Mouse (Mus musculus) lung, embryonic 16.5 days (tissue): Measurements from ENCODE around the gene Tex264. TPM values are rescaled to one million over a fixed set of nuclear protein-coding genes. Genes with fewer than 3 reads are reported as not detected.

ENCODE experiments used
- ATAC-seq: fragments of 200-750 bp; cut with Nextera tagmentation; 2 replicates; pipeline ENCODE4 v1.8.0; 2017; ENCODE audit warnings: low read depth, mild to moderate bottlenecking, moderate library complexity
- H3K27ac ChIP-seq: fragments of 300-500 bp; sonication (generic); 2 replicates; pipeline ENCODE4 v1.5.1; 2014; ENCODE audit warnings: mild to moderate bottlenecking, control low read depth, low read length
- H3K27me3 ChIP-seq: fragments of 300-500 bp; sonication (generic); 2 replicates; pipeline ENCODE4 v1.6.1; 2014; ENCODE audit warnings: low read depth, low read length, mixed read lengths; ENCODE audit not compliant: control insufficient read depth, insufficient read depth
- H3K36me3 ChIP-seq: fragments of 300-500 bp; sonication (generic); 2 replicates; pipeline ENCODE4 v1.6.1; 2014; ENCODE audit warnings: low read length; ENCODE audit not compliant: control insufficient read depth, insufficient read depth
- H3K4me1 ChIP-seq: fragments of 300-500 bp; sonication (generic); replicated peaks from 2 replicates; pipeline ENCODE4 v1.6.1; 2014; ENCODE audit warnings: low read length, mixed read lengths; ENCODE audit not compliant: control insufficient read depth, insufficient read depth
- H3K4me2 ChIP-seq: fragments of 300-500 bp; sonication (generic); 2 replicates; pipeline ENCODE4 v1.6.1; 2014; ENCODE audit warnings: low read depth, low read length, control low read depth
- H3K4me3 ChIP-seq: fragments of 300-500 bp; sonication (generic); 2 replicates; pipeline ENCODE4 v1.5.1; 2014; ENCODE audit warnings: mild to moderate bottlenecking, low read length, control low read depth
- H3K9ac ChIP-seq: fragments of 300-500 bp; sonication (generic); 2 replicates; pipeline ENCODE4 v1.6.1; 2014; ENCODE audit warnings: low read length, control low read depth
- H3K9me3 ChIP-seq: fragments of 300-500 bp; sonication (generic); 2 replicates; pipeline ENCODE4 v1.6.1; 2016; ENCODE audit warnings: low read length; ENCODE audit not compliant: control insufficient read depth
- WGBS: fragments of 180-500 bp; shearing (Covaris S2); extraction: QIAGEN DNeasy Blood & Tissue Kit; methylation state at CpG from one replicate; pipeline ENCODE4 v1.1.7; 2014; 5-methylcytosine and 5-hydroxymethylcytosine counted together
- polyA plus RNA-seq: library from polyadenylated mRNA; unstranded; fragments of >200 nt; fragmentation: Nextera tagmentation; extraction: Ambion mirVana; gene quantifications from 2 replicates; pipeline ENCODE4 v1.2.1, GENCODE M21; 2015

Tex264 gene
- polyA plus RNA-seq, 1 experiment from 2014 or later: 53.4 TPM

DNA sequence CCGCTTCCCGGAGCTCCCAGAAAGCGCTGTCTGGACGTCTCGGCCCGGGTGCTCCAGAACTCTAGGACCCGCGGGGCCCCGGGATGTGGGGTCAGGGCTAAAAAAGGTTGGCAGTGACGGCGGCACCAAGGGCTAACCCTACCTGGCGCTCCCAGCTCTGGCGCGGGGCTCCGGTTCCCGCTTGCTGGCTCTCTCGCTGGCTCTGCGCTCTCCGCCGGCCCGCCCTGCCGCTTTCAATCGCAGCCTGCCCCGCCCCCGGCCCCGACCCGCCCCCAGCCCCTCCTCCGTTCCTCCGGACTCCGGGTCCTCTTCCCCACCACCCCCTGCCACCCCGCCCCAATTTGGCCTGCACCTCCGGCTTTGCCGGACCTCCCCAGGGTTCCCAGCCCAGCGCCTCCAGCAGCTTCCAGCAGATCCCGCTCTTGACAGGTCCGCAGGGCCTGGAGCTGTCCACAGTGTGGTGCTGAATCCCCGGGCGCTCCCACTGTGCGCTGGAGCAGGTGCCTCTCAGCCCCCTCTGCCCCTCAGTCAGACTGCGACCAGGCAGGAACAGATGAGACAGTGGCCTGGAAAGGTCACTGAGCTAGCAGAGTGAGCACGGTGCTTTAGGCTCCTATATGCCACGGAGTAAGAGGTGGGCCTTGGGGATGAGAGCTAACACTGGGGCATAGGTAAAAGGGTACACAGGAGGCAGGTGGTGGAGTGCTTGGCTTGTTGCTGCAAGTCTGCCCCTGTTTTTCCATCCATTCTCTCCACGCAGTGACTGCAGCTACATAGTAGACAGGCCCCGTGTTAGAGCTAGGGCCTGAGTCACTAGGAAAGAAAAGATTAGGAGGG is 29.6 kb downstream of the Tex264 start, which contains the start of gene Grm2:
Grm2 (minus strand) TSS at position 199 of the 837 bp plus-strand sequence.
- H3K9me3 ChIP-seq: no peaks in the 10 kb centered on the region
- 1% methylated on average over 29 of the region's 44 CpGs for WGBS
- peak; percentile 82 for ATAC-seq
- peak within 1 kb of the TSS; percentile 51 for H3K4me2 ChIP-seq
- H3K4me1 ChIP-seq: peaks cover 7% of the 10 kb centered on the region
- peaks cover 18% of the 10 kb centered on the region for H3K27me3 ChIP-seq
- no peak within 1 kb of the TSS for H3K27ac ChIP-seq
- peak within 1 kb of the TSS; percentile 32 for H3K4me3 ChIP-seq
- peaks cover 11% of the 10 kb centered on the region for H3K36me3 ChIP-seq
- H3K9ac ChIP-seq: no peak within 1 kb of the TSS

DNA sequence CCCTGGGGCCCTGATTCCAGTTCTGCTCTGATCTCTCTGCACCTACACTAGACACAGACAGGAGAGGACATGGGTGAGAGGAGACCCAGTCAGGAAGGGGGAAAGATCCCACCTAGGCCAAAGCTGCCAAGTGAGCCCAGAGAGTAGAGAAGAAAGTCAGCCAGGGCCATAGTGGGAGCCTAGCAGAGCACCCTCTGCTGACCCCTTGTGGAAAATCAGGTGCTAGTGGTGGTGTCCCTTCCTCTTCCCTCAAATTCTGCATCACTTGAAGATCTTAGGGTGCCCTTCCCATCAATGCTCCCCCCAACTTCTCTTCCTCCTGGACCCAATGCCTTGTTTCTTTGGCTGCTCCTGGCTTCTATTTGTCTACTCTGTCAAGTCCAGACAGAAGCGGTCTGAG is 33.0 kb downstream of the Tex264 start:
- Histone ChIP-seq H3K36me3 (peaks cover 1% of the 10 kb centered on the region; the same call in 1 of the 2 replicates), H3K4me2 (no peak overlapping the region), H3K9me3 (no peaks in the 10 kb centered on the region), H3K4me3 (no peak overlapping the region), H3K27me3 (peaks cover 18% of the 10 kb centered on the region), H3K4me1 (peaks cover 7% of the 10 kb centered on the region), H3K27ac (no peak overlapping the region), H3K9ac (no peak overlapping the region)
- WGBS: 59% methylated on average over 1 of the region's 1 CpGs
- no peak for ATAC-seq

DNA sequence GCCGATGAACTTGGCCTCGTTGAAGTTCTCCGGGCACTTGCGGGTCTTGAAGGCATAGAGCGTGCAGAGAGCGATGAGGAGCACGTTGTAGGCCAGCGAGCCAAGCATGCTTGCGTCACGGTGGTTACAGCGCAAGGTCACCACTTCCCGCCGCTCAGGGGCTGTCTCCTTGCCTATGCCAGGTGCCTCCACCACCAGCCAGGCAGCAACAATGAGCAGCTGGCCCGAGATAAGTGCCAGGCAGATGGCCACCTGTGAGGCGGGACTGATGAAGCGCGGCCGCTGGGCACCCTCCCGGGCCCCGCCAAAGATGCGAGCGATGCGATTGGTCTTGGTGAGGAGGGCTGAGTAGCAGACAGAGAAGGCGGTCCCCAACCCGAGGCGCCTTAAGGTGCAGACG is 38.5 kb downstream of the Tex264 start:
- Histone ChIP-seq H3K27ac (no peak overlapping the region), H3K4me2 (no peak overlapping the region), H3K9ac (no peak overlapping the region), H3K27me3 (no peaks in the 10 kb centered on the region), H3K4me1 (no peaks in the 10 kb centered on the region), H3K4me3 (no peak overlapping the region), H3K36me3 (no peaks in the 10 kb centered on the region), H3K9me3 (no peaks in the 10 kb centered on the region)
- no peak for ATAC-seq
- WGBS: 65% methylated on average over 27 of the region's 27 CpGs

DNA sequence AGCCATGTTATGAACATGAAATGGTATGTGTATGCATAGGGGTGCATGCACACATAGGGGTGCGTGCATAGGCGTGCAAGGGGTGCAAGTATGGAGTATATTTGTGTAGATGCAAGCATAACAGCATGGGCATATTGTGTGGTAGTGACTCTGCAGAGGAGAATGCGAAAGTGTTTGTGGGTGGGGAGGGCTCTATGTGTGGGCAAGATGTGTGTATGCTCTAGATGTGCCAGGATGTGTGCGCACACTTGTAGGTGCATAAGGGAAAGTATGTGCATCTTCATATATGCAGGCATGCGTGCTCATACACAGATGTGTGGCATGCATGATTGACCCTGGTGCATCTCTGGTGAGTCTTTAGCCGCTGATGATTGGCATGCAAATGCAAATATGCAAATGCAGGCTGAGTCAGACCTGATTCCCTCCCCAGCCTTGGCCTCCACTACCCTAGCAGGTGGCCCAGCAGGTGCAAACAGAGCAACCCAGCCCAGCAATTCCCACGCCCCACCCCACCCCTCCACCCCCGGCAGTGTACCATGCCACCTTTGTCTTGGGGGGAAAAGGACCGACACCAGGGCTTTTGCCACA is 39.9 kb downstream of the Tex264 start:
- Histone ChIP-seq H3K27me3 (no peaks in the 10 kb centered on the region), H3K27ac (no peak overlapping the region), H3K9me3 (no peaks in the 10 kb centered on the region), H3K36me3 (no peaks in the 10 kb centered on the region), H3K4me2 (no peak overlapping the region), H3K4me1 (no peaks in the 10 kb centered on the region), H3K9ac (no peak overlapping the region), H3K4me3 (no peak overlapping the region)
- 70% methylated on average over 9 of the region's 9 CpGs for WGBS
- no peak for ATAC-seq

DNA sequence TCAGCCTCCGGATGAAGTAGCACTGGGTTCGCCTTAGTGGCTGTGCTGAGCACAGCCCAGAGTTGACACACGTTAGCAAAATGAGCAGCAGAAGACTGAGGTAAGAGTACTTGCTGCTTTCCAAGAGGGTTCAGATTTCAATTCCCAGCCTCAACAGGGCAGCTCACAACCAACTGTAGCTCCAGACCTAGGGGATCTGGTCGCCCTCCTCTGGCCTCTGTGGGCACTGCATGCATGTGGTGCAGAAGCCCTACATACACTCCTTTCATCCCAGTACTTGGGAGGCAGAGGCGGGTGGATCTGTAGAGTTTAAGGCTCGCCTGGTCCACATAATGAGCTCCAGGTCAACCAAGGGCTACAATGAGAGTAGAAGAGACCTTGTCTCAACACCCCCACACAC is 41.9 kb downstream of the Tex264 start:
- no peak overlapping the region for H3K27ac ChIP-seq
- no peaks in the 10 kb centered on the region for H3K27me3 ChIP-seq
- no peaks in the 10 kb centered on the region for H3K9me3 ChIP-seq
- H3K36me3 ChIP-seq: no peaks in the 10 kb centered on the region
- 65% methylated on average over 6 of the region's 6 CpGs for WGBS
- H3K4me3 ChIP-seq: no peak overlapping the region
- H3K9ac ChIP-seq: no peak overlapping the region
- peak; percentile 7; the same call in 1 of the 2 replicates for ATAC-seq
- no peaks in the 10 kb centered on the region for H3K4me1 ChIP-seq
- H3K4me2 ChIP-seq: no peak overlapping the region

DNA sequence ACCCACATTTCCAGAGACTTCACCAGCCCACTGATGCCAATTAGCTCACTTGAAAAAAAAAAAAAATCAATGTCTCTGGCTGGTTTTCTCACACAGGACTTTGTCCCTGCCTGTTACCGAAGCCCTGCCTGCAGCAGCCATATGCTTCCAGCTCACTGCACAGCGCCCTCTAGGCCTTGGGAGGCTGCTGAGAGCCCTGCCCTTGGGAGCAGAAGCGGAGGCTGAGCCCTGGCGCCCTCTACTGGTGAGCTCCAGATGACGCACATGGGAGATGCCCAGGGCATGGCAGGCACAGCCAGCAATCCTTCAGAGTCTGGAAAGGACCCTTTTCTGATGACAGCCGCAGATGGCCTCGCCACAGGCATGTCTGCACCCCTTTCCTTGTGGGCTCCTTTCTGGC is 42.6 kb downstream of the Tex264 start:
- WGBS: 32% methylated on average over 7 of the region's 7 CpGs
- Histone ChIP-seq H3K4me3 (no peak overlapping the region), H3K36me3 (no peaks in the 10 kb centered on the region), H3K9me3 (no peaks in the 10 kb centered on the region), H3K9ac (no peak overlapping the region), H3K27me3 (no peaks in the 10 kb centered on the region), H3K4me2 (no peak overlapping the region), H3K27ac (no peak overlapping the region), H3K4me1 (no peaks in the 10 kb centered on the region)
- ATAC-seq: 0 out of 2 replicates have a peak, but pooled peaks have one; percentile 28

DNA sequence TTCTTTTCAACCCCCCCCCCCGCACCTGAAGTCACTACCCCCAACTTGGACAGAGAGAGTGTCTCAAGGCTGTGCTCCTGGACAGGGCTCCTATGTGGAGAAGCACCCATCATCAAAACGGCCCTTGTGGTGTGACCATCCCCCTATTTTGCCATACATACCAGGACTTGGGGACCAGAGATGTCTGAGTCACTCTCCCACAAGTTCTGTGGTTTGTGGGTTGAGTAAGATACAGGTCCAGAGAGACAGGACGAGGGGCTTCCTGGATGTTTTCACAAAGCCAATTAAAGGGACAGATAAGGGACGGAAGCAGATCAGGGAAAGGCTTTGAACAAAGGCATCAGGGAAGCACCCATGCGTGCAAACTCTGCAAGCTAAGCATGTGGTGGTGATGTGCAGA is 44.4 kb downstream of the Tex264 start:
- H3K4me1 ChIP-seq: no peaks in the 10 kb centered on the region
- 49% methylated on average over 5 of the region's 5 CpGs for WGBS

DNA sequence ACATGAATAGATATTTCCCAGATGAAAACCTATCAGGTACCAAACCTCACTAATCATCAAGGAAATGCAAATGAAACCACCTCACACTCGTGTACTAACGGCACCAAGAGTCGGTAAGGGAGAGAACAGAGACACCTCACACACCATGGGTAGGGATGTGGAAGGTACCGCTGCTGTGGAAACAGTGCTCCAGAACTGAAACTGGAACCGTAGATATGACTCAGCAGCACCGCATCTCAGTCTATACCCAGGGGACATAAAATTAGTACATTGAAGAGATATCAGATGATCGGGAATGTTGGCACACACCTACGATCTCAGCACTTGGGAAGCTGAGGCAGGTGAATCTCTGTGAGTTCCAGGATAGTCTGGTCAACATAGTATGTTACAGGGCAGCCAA is 47.6 kb downstream of the Tex264 start:
- Histone ChIP-seq H3K36me3 (no peaks in the 10 kb centered on the region), H3K4me2 (no peak overlapping the region), H3K9ac (no peak overlapping the region), H3K27me3 (no peaks in the 10 kb centered on the region), H3K9me3 (no peaks in the 10 kb centered on the region), H3K4me1 (no peaks in the 10 kb centered on the region), H3K4me3 (no peak overlapping the region), H3K27ac (no peak overlapping the region)
- 91% methylated on average over 8 of the region's 8 CpGs for WGBS
- ATAC-seq: no peak

More for the DNA sequence above, 44.4 kb downstream of the Tex264 start:
- Histone ChIP-seq H3K9me3 (no peaks in the 10 kb centered on the region), H3K27me3 (no peaks in the 10 kb centered on the region), H3K9ac (no peak overlapping the region), H3K4me2 (no peak overlapping the region), H3K4me3 (no peak overlapping the region), H3K36me3 (no peaks in the 10 kb centered on the region), H3K27ac (no peak overlapping the region)
- ATAC-seq: no peak

DNA sequence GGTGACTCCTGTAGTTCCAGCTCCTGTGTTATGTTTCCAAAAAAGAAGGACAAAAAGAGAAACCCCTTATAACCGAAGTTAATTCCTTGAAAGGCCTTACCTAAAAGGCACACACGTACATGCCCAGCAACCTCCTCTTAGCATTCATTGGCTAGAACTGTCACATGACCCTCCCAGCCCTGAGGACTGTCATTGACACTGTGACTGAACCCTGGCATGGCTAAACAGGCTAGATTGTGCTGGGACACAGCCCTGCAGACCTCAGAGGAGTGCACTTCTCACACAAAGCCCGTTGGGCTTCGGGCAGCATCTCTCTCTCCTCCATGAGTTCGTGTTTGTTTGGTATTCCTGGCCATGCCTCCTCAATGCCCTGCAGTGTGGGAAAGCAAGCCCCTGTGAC is 53.5 kb downstream of the Tex264 start:
- no peaks in the 10 kb centered on the region for H3K4me1 ChIP-seq
- no peaks in the 10 kb centered on the region for H3K27me3 ChIP-seq
- no peak overlapping the region for H3K9ac ChIP-seq
- no peak overlapping the region for H3K27ac ChIP-seq
- H3K4me2 ChIP-seq: no peak overlapping the region
- H3K36me3 ChIP-seq: no peaks in the 10 kb centered on the region
- H3K9me3 ChIP-seq: no peaks in the 10 kb centered on the region
- ATAC-seq: no peak
- no peak overlapping the region for H3K4me3 ChIP-seq
- 46% methylated on average over 5 of the region's 5 CpGs for WGBS
